Mouse (Mus musculus) spleen, adult 2 months (tissue): ENCODE measurements around the gene Ugt1a7c.
"Not testable (repeated sequence)": the region's sequence is repeated elsewhere in the genome, so short reads cannot be mapped to it uniquely, and the experiment has no call there.

Experiments
- CTCF ChIP-seq: fragments of 200-500 bp; IDR thresholded peaks from 2 replicates; pipeline ENCODE4 v1.5.1; 2011; ENCODE audit warnings: mild to moderate bottlenecking, inconsistent platforms; ENCODE audit not compliant: insufficient read depth, insufficient read length, insufficient replicate concordance; ENCODE audit errors: extremely low read depth
- POLR2A ChIP-seq: fragments of 200-500 bp; IDR thresholded peaks from 2 replicates; pipeline ENCODE4 v1.6.1; 2011; ENCODE audit warnings: low read depth, low read length, inconsistent platforms

GRCm38 (mm10) chr1:88223011-88223515 lies 128.2 kb downstream of the Ugt1a7c start:
- TF ChIP-seq CTCF, POLR2A: not testable (repeated sequence)
